Mouse (Mus musculus): ENCODE results near the gene Cenph.
"Not testable (repeated sequence)": the region's sequence is repeated elsewhere in the genome, so short reads cannot be mapped to it uniquely, and the experiment has no call there.

The Cenph gene

DNA sequence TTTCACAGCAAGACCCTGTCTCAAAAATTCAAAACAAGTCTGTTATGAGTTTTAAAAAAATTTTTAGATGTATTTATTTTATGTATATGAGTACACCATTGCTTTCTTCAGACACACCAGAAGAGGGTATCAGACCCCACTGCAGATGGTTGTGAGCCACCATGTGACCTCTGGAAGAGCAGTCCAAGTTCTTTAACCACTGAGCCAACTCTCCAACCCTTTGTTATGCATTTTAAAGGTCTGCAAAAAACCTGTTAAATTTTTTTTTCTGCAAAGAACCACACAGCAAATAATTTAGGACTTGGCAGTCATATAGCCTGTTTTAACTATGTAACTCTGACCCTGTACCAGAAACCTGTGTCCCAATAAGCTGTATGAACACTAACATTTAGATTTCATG, 995 bp downstream of the Cenph start:
- DNase-seq (ENCODE audit: low read depth, low spot score), result no peak
- Histone ChIP-seq H3K36me3 (ENCODE audit: control insufficient read depth, insufficient read depth, low read length, poor library complexity, severe bottlenecking) (no peaks in the 10 kb centered on the region), H3K27me3 (ENCODE audit: control insufficient read depth, insufficient read depth, low read length, poor library complexity, severe bottlenecking) (no peaks in the 10 kb centered on the region)

DNA sequence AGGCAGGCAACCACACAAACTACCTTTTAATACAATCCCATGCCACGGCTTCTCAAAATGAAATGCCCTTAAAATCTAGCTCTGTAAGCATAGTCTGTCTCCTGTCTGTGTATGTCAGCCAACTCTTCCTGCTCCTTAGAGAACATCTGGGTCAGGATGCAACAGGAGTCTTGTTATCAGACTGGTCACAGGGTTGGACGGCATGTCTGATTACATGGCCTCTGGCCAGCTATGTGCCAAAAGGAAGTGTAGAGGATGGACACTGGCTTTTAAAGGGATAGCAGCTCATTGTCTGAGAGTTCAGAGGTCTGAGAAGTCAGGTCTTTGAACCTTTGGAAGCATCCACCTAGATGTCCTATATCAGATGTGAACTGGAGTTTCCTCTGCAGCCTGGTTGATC, 20.4 kb downstream of the Cenph start:
- no peak for DNase-seq (ENCODE audit: low read depth, low spot score)
- Histone ChIP-seq H3K36me3 (ENCODE audit: control insufficient read depth, insufficient read depth, low read length, poor library complexity, severe bottlenecking) (no peaks in the 10 kb centered on the region), H3K27me3 (ENCODE audit: control insufficient read depth, insufficient read depth, low read length, poor library complexity, severe bottlenecking) (no peaks in the 10 kb centered on the region)

DNA sequence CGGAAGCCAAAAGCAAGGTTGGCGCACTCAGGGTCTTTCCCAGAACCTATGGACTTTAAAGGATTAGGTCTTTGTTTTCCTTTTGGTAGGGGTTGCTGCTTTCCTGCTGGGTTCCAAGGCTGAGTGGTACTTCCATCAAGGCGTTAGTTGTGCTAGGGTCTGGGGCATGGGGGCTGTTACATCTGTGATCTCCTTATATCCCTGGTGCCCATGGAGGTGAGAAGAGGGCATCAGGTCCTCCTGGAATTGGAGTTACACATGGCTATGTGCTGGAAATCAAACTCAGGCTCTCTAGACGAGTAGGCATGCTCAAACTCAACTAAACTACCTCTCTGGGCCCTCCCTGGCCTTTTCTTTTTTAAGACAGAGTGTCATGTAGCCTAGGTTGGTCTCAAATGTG, 21.5 kb downstream of the Cenph start:
- no peak for DNase-seq (ENCODE audit: low read depth, low spot score)
- H3K36me3 ChIP-seq (ENCODE audit: control insufficient read depth, insufficient read depth, low read length, poor library complexity, severe bottlenecking), result no peaks in the 10 kb centered on the region
- H3K27me3 ChIP-seq (ENCODE audit: control insufficient read depth, insufficient read depth, low read length, poor library complexity, severe bottlenecking), result no peaks in the 10 kb centered on the region

DNA sequence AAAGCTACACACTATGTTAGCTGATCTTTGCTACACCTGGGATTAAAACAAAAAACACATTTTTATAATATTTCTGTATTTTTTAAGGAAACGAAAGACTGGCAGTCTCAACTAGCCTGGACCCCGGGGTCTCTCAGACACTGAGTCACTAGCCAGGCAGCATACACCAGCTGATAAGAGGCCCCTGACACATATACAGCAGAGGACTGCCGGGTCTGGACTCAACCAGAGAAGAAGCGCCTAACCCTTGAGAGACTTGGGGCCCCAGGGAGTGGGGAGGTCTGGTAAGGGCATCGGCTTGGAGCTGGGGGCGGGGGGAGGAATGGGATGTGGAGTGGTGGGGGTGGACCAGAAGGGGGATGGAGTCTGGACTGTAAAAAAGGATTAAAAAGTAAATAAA, 22.7 kb downstream of the Cenph start:
- no peaks in the 10 kb centered on the region for H3K36me3 ChIP-seq (ENCODE audit: control insufficient read depth, insufficient read depth, low read length, poor library complexity, severe bottlenecking)
- no peak for DNase-seq (ENCODE audit: low read depth, low spot score)
- no peaks in the 10 kb centered on the region for H3K27me3 ChIP-seq (ENCODE audit: control insufficient read depth, insufficient read depth, low read length, poor library complexity, severe bottlenecking)

DNA sequence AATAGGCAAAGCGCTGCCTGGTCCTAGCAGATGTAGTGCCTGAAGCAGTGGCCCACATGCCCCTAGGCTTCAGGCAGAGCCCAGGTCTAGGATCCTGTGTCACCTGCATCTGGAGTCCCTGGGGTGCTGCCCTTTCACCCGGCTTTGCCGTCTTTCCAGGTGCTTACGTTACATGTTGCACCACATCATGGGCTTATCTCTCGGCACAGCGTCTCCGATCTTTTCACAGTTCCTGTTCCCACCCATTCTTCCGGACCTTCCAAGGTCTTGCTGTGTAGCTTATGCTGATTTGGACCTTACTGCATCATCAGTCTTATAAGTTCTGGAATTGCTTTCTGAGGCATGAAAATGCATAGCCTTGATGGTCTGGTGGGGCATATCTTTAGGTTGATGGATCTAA, 23.2 kb downstream of the Cenph start:
- Histone ChIP-seq H3K36me3 (ENCODE audit: control insufficient read depth, insufficient read depth, low read length, poor library complexity, severe bottlenecking) (no peaks in the 10 kb centered on the region), H3K27me3 (ENCODE audit: control insufficient read depth, insufficient read depth, low read length, poor library complexity, severe bottlenecking) (no peaks in the 10 kb centered on the region)
- no peak for DNase-seq (ENCODE audit: low read depth, low spot score)

DNA sequence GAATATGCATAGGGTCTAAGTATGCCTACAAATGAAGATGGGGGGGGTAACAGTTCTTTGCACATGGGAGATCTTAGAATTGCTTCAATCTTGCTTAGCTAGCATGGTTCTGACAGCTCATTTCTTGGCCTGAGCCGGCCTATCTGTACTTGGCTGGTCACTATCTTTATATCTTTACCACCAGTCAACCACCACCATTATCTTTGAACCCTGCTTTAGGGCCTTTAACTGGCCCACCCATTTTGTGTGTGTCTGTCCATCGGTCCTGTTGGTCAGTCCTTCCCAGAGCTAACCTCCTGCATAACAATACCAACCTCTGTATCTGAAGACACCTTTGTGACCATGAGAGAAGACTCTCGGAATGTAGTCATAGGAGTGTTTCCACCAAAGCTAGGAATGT, 24.3 kb downstream of the Cenph start:
- Histone ChIP-seq H3K36me3 (ENCODE audit: control insufficient read depth, insufficient read depth, low read length, poor library complexity, severe bottlenecking) (no peaks in the 10 kb centered on the region), H3K27me3 (ENCODE audit: control insufficient read depth, insufficient read depth, low read length, poor library complexity, severe bottlenecking) (no peaks in the 10 kb centered on the region)
- no peak for DNase-seq (ENCODE audit: low read depth, low spot score)

DNA sequence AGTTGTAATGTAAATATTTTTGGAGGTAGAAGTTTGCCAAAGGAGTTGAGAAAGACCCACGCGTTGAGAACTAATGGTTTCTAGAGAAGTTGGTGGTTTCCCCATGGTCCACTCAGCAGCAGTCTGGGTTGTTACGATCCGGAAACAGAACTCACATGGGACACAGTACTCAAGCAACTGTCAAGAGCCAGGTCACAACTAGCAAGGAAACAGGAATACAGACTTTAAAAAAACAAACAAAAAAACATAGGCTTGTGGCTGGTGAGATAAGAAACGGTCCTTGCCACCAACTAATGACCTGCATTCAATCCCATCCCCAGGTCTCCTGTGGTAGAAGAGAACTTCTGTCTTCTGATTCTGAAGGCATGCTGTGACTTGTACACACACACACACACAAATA, 24.9 kb downstream of the Cenph start:
- Histone ChIP-seq H3K27me3 (ENCODE audit: control insufficient read depth, insufficient read depth, low read length, poor library complexity, severe bottlenecking) (no peaks in the 10 kb centered on the region), H3K36me3 (ENCODE audit: control insufficient read depth, insufficient read depth, low read length, poor library complexity, severe bottlenecking) (no peaks in the 10 kb centered on the region)
- DNase-seq (ENCODE audit: low read depth, low spot score), result peak; percentile 25

DNA sequence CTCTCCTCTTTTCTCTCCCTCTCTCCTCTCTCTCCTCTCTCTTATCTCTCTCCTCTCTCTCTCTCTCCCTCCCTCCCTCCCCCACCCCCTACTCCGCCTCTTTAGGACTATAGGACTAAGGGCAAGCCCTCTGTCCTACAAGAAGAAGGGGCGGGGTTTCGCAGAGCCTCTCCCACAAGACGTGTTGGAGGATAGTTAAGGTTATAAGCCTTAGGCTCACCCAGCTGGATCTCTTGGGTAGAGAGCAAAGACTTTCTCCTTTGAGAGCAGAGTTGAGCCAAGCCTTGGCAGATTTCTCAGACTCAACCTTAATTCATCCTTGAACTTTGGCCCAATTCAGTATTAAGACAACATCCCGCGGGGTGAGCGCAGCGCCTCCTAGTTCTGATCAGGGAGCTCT, 27.1 kb downstream of the Cenph start:
- no peak for DNase-seq (ENCODE audit: low read depth, low spot score)
- H3K36me3 ChIP-seq (ENCODE audit: control insufficient read depth, insufficient read depth, low read length, poor library complexity, severe bottlenecking), result no peaks in the 10 kb centered on the region

DNA sequence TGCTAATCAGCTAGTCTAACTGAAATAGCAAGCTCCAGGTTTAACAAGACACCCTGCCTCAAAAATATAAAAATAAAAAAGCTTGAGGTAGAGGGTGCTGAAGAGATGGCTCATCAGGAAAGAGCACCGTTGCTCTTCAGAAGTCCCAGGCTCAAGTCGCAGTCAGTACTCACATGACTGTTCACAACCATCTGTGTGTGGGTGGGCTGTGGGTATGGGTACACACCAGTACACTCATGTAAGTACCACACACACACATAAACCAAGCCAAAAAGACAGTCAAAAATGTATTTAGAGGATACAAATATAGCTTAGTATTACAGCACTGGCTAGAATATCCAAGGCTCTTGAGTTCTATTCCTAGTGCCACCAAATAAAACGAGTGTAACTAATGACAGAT, 29.6 kb downstream of the Cenph start:
- no peaks in the 10 kb centered on the region for H3K36me3 ChIP-seq (ENCODE audit: control insufficient read depth, insufficient read depth, low read length, poor library complexity, severe bottlenecking)
- DNase-seq (ENCODE audit: low read depth, low spot score), result no peak
- H3K27me3 ChIP-seq (ENCODE audit: control insufficient read depth, insufficient read depth, low read length, poor library complexity, severe bottlenecking), result no peaks in the 10 kb centered on the region

More for the DNA sequence above, 27.1 kb downstream of the Cenph start:
- no peaks in the 10 kb centered on the region for H3K27me3 ChIP-seq (ENCODE audit: control insufficient read depth, insufficient read depth, low read length, poor library complexity, severe bottlenecking)

DNA sequence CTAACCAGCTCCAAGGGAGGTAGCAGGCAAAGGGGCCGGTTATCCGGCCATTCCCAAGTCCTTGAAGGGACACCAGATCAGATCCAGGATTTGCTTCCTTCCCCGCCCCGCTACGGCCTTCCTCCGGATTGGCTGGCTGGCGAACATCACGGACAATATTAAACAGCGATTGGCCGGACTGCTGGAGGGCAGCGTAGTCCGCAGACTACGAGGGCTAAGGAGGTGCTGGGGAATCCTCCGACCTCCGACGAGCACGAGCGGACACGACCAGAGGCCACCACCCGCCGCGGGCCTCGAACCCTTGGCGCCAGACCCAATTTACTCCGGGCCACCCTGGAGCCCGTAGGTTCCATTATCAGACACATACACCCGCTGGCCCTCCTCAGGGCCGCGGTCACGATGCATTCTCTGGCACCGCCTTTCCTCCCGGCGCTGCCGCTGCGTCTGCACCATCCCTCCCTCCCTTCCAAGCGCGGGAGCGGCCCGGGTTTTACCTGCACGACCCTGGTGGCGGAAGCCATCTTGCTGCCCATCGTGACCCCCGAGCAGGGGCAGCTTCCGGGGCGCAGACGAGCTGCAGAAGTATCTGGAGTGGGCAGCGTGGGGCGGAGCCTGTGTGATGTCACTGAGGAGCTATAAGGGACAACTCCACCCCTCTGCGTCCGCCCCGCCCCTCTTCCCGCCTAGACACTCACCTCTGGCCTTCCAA, 31.5 kb downstream of the Cenph start, which contains the start of gene Mrps36:
Mrps36 (minus strand) TSS at position 624 of the 709 bp plus-strand sequence.
- DNase-seq (ENCODE audit: low read depth, low spot score), result peak; percentile 92
- Histone ChIP-seq H3K27me3 (ENCODE audit: control insufficient read depth, insufficient read depth, low read length, poor library complexity, severe bottlenecking) (no peaks in the 10 kb centered on the region), H3K36me3 (ENCODE audit: control insufficient read depth, insufficient read depth, low read length, poor library complexity, severe bottlenecking) (no peaks in the 10 kb centered on the region; the same call in 1 of the 2 replicates)

DNA sequence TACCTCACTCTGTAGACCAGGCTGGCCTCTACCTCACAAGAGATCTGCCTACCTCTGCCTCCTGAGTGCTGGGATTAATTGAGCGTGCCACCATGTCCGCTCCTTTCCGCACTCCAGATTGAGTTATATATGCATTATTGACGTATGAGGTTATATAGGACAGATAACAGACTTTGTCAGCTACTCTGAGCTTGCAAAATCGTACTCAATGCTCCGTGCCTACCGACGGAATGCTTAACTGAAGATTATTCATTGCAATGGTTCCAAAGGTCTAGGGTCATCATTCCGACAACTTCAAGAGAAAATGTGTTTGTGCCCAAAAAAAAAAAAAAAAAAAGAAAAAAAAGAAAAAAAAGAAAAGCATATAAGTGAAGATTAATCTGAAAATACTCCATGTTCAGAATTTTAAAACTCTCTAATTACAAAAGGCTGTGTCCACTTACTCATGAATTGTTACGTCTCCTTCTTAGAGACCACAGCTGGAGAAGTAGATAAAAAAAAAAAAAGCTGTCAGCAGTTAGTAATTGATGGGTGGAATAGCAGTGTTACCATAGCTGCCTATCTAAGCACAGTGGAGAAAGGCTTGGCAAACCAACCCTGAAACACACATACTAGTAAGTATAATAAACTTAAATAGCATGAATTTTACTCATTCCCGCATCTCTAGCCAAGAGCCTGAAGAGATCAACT, 32.2 kb downstream of the Cenph start:
- Histone ChIP-seq H3K27me3 (ENCODE audit: control insufficient read depth, insufficient read depth, low read length, poor library complexity, severe bottlenecking) (no peaks in the 10 kb centered on the region), H3K36me3 (ENCODE audit: control insufficient read depth, insufficient read depth, low read length, poor library complexity, severe bottlenecking) (no peaks in the 10 kb centered on the region; the same call in 1 of the 2 replicates)
- DNase-seq (ENCODE audit: low read depth, low spot score), result no peak

DNA sequence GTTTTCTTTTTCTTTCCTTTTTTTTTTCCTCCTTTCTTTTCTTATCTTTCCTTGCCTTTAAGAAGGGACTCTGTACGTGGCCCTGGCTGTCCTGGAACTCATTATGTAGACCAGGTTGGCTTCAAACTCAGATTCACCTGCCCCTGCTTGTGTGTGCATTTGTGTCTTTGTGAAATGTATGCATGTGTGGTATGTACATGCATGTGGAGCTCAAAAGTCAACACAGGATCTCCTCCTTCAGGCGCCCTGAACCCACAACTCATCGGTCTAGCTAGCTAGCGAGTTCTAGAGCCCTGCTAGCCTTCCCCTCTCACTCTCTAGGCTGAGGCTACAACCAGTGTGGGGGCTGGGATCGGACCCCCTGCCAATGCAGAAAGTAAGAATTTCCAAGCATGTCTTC, 32.9 kb downstream of the Cenph start:
- peaks cover 3% of the 10 kb centered on the region for H3K36me3 ChIP-seq (ENCODE audit: control insufficient read depth, insufficient read depth, low read length, poor library complexity, severe bottlenecking)
- H3K27me3 ChIP-seq (ENCODE audit: control insufficient read depth, insufficient read depth, low read length, poor library complexity, severe bottlenecking), result no peaks in the 10 kb centered on the region
- DNase-seq (ENCODE audit: low read depth, low spot score), result no peak

DNA sequence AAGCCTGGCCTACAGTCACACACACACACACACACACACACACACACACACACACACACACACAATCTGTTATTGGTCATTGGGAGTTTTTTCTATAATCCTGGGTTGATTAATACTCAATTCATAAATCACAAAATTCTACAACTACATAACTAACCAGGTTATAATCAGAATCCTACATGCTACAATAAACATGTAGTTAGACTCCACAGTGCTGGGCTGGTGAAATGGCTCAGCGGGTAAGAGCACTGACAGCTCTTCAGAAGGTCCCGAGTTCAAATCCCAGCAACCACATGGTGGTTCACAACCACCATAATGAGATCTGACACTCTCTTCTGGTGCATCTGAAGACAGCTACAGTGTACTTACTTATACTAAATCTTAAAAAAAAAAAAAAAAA, 42.9 kb downstream of the Cenph start:
- peaks cover 4% of the 10 kb centered on the region; the same call in 1 of the 2 replicates for H3K36me3 ChIP-seq (ENCODE audit: control insufficient read depth, insufficient read depth, low read length, poor library complexity, severe bottlenecking)
- no peak for DNase-seq (ENCODE audit: low read depth, low spot score)
- H3K27me3 ChIP-seq (ENCODE audit: control insufficient read depth, insufficient read depth, low read length, poor library complexity, severe bottlenecking), result no peaks in the 10 kb centered on the region; the same call in 1 of the 2 replicates

DNA sequence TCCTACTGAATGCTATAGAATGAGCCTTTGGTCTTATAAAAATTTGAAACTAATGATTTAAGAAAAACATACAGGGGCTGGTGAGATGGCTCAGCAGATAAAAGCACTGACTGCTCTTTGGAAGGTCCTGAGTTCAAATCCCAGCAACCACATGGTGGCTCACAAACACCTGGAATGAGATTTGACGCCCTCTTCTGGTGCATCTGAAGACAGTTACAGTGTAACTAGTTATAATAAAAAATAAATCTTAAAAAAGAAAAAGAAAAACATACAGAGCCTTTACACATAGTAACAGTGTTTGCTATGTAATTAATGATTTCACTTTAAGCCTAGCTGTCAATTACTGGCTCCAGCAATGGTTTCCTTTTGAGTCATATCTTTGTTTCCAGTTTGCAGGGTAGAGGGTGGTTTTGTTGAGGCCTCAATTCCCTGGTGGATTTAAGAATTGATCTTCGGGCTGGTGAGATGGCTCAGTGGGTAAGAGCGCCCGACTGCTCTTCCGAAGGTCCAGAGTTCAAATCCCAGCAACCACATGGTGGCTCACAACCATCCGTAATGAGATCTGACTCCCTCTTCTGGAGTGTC, 44.1 kb downstream of the Cenph start:
- not testable (repeated sequence) for H3K27me3 ChIP-seq (ENCODE audit: control insufficient read depth, insufficient read depth, low read length, poor library complexity, severe bottlenecking); H3K36me3 ChIP-seq (ENCODE audit: control insufficient read depth, insufficient read depth, low read length, poor library complexity, severe bottlenecking); DNase-seq (ENCODE audit: low read depth, low spot score)

DNA sequence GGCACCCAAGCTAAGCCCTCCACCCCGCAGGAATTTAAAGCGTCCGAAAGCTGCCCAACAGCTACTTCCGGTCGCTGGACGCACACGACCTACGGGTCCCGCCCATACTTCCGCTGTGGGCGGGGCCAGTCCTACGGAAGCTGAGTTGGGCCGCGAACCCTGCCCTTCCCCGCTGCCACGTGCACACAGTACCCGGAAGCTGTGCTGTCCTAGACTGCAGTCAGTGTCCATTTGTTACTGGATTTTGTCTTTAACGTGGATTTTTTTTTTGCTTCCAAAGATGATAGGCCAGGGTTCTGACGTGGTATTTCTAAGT, 44.9 kb downstream of the Cenph start, which contains the start of gene Cdk7:
Cdk7 (minus strand) TSS at position 79 of the 316 bp plus-strand sequence.
- peak; percentile 94 for DNase-seq (ENCODE audit: low read depth, low spot score)
- Histone ChIP-seq H3K27me3 (ENCODE audit: control insufficient read depth, insufficient read depth, low read length, poor library complexity, severe bottlenecking) (no peaks in the 10 kb centered on the region; the same call in 1 of the 2 replicates), H3K36me3 (ENCODE audit: control insufficient read depth, insufficient read depth, low read length, poor library complexity, severe bottlenecking) (0 out of 2 replicates have a peak, but pooled peaks cover 2% of the 10 kb centered on the region)
